Mouse (Mus musculus) Muller cell, postnatal 12 days (primary cell): Measurements from ENCODE around the gene Ccdc153.
A peak's percentile ranks its signal among the peaks of the same experiment; 100 is the strongest.

Experiments
- DNase-seq: peaks from one replicate; pipeline ENCODE4 v3.0.0-alpha.2; 2015; ENCODE audit errors: inconsistent ontology term

Ccdc153 gene

GRCm38 (mm10) chr9:44240399-44240798 lies at the start of gene Ccdc153:
TSS of gene Ccdc153 (plus strand) at chr9:44240676.
- DNase-seq, result no peak

DNA sequence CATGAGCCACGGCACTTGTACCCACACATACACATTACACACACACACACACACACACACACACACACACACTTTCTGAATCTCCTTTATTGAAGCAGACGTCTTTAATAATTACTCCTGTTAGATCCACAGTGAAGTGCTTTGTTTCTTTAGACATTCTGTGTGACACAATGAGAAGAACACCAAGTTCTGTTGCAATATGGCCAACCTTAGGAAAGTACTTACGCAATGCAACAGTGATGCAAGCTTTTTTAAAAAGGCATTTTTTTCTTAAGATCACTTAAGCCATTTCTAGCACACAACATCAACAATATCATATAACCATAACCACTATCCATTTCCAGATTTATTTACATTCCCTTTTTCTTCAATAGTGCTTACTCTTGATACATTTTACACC lies 49.3 kb upstream of the Ccdc153 start:
- DNase-seq, result no peak

GRCm38 (mm10) chr9:44192312-44192711 lies 48.2 kb upstream of the Ccdc153 start:
- DNase-seq, result no peak

DNA sequence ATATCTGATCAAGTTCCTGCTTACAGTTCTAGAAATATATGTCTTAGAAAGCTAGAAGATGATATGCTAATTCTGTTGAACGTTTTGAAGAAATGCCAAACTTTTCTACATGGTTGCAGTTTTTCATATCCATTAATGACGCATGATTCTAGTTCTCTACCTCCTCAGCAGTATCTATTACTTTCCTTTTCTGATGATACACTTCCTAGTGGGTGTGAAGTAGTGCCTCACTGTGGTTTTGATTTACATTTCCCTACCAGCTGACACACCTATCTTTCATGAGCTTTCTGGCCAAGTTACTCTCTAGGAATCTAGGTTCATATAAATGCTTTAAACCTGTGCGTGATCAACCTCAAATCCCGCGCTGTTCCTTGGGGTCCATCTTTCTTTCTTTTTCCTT lies 47.7 kb upstream of the Ccdc153 start:
- DNase-seq, result no peak

DNA sequence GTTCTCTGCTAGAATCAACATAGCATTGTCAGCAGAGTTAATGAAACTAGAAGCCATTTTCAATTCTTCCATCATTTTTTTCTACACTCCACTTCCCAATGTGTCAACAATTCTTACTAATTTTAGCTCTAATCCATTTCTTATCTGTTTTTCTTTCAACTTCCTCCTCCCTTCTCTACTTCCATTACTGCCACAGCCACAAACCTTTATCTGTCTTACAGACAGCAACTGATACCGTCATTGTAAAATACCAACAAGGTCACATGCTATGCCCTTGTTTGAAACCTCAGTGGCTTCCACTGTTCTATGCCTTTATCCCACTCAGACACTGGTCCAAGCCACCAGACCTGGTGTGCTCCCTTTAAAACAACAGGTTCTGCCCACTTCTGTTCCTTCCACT lies 46.5 kb upstream of the Ccdc153 start:
- no peak for DNase-seq

DNA sequence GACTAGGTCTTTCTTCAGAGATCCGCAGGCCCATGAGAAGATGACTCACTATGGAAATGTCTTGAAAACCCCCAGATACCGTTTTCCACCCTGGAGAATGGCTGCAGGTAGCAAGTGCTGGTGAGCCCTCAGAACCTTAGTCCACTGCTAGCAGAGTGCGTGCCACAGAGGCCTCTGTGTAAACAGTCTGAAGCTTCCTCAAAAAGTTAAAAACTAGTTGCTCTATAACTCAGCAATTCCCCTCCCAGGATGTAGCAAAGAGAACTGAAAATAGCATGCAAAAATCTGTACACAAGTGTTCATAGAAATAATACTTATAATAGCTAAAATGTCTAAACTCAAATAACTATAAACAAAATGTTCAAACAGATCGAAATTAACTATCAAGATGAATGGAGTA lies 44.1 kb upstream of the Ccdc153 start:
- no peak for DNase-seq

GRCm38 (mm10) chr9:44199166-44199565 lies 41.3 kb upstream of the Ccdc153 start:
- DNase-seq, result no peak

DNA sequence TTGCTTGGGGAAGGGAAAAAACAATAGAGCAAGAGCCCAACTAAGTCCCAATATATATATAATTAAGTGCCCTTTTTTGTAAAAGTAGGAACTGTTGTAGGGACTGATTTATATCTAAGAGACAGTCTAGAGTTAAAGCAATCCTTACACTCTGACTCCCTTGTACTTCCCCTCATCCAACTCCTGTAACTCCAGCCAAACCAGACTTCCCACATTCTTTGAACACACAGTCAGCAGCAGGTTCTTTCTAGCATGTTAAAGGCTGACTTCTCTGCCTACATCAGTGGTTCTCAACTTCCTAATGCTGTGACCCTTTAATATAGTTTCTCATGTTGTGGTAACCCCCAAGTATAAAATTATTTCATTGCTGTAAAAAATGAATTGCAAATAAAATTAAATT lies 40.9 kb upstream of the Ccdc153 start:
- DNase-seq, result no peak

- no peak for DNase-seq
Observed at GRCm38 (mm10) chr9:44200458-44200857, 40.0 kb upstream of the Ccdc153 start.

DNA sequence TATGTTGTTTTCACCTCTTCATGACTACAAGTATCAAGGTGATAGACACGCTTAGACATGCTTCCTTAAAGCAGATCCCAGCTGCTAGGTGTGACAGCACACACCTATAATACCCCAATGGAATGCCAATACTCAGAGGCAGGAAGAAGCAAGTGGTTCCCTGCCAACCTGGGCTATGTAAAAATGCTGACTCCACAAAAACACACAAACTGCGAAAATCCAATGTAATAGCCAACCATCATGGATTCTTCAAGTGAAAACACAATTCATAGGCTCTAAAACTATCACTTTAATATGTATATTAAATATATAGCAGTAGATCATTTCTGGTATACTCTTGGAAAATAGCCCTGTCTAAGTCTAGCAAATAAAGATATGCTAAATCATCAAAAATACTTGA lies 32.6 kb upstream of the Ccdc153 start:
- no peak for DNase-seq

- no peak for DNase-seq
Observed at GRCm38 (mm10) chr9:44209416-44209815, 31.1 kb upstream of the Ccdc153 start.

GRCm38 (mm10) chr9:44212406-44212805 lies 28.1 kb upstream of the Ccdc153 start:
- no peak for DNase-seq

GRCm38 (mm10) chr9:44213538-44213937 lies 26.9 kb upstream of the Ccdc153 start:
- DNase-seq, result no peak

- DNase-seq, result no peak
Observed at GRCm38 (mm10) chr9:44225993-44226392, 14.5 kb upstream of the Ccdc153 start.

GRCm38 (mm10) chr9:44231609-44232008 lies 8.9 kb upstream of the Ccdc153 start:
- no peak for DNase-seq

- peak; percentile 19 for DNase-seq
Observed at GRCm38 (mm10) chr9:44233021-44233801, 7.3 kb upstream of the Ccdc153 start.

- peak; percentile 99 for DNase-seq
Observed at GRCm38 (mm10) chr9:44233802-44234478, 6.5 kb upstream of the Ccdc153 start, which contains the start of gene Cbl. TSS of gene Cbl (minus strand) at chr9:44234049.

GRCm38 (mm10) chr9:44234479-44235427 lies 5.7 kb upstream of the Ccdc153 start:
- DNase-seq, result no peak

DNA sequence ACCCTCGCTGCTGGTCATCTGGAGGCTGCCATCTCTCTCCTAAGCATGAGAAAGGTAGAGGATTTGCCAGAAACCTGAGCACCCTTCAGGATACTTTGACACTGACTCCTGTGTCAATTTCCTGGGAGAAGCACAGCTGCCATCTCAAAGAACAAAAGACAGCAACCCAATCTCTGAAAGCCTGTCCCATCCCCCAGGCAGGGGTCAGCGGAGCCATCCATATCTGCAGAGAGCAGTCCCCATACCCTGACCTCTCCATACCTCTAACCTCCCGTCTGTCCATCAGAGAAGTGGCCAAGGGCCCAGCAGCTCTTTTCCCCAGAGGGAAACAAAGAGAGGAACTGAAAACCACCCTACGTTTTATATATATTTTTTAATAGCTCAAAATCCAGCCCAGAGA lies 3.9 kb upstream of the Ccdc153 start:
- no peak for DNase-seq

DNA sequence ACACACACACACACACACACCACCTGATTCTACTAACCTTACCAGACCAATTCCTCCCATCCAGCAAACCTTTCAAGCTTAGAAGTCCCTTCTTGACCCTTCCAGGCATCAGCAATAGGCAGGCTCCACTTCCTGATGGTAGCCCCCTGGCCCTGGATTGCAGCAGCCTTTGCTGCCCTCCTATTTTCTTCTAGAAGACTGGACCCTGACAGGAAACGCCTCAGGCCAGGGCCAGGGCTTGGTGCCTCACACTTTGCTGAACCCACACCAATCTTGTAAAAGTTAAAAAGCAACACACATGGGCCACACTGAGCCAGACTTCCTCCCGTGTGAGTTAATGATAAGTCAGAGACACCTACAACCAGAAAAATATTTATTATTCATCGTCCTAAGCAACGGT lies 3.3 kb upstream of the Ccdc153 start:
- no peak for DNase-seq

GRCm38 (mm10) chr9:44238501-44239190 lies 1.8 kb upstream of the Ccdc153 start:
- DNase-seq, result no peak

GRCm38 (mm10) chr9:44239447-44239846 lies 1.0 kb upstream of the Ccdc153 start:
- DNase-seq, result no peak
